Mouse (Mus musculus) liver, embryonic 15.5 days (tissue): ENCODE data around the gene Rpl14. TPM values are rescaled to one million over a fixed set of nuclear protein-coding genes. Genes with fewer than 3 reads are reported as not detected.
A peak's percentile ranks its signal among the peaks of the same experiment; 100 is the strongest.

Experiments
- ATAC-seq: fragments of 200-750 bp; cut with Nextera tagmentation; 2 replicates; pipeline ENCODE4 v1.8.0; 2017; ENCODE audit warnings: moderate number of reproducible peaks, mild to moderate bottlenecking, moderate library complexity; ENCODE audit not compliant: insufficient read depth
- H3K27ac ChIP-seq: fragments of 300-500 bp; sonication (generic); replicated peaks from 2 replicates; pipeline ENCODE4 v1.5.1; 2015; ENCODE audit warnings: mild to moderate bottlenecking, inconsistent platforms
- H3K27me3 ChIP-seq: fragments of 300-500 bp; sonication (generic); 2 replicates; pipeline ENCODE4 v1.6.1; 2015; ENCODE audit warnings: mild to moderate bottlenecking, inconsistent platforms
- H3K36me3 ChIP-seq: fragments of 300-500 bp; sonication (generic); replicated peaks from 2 replicates; pipeline ENCODE4 v1.6.1; 2015; ENCODE audit warnings: moderate library complexity, mild to moderate bottlenecking, inconsistent platforms
- H3K4me1 ChIP-seq: fragments of 300-500 bp; sonication (generic); replicated peaks from 2 replicates; pipeline ENCODE4 v1.6.1; 2015; ENCODE audit warnings: inconsistent platforms
- H3K4me2 ChIP-seq: fragments of 300-500 bp; sonication (generic); 2 replicates; pipeline ENCODE4 v1.6.1; 2015; ENCODE audit warnings: moderate library complexity, mild to moderate bottlenecking, inconsistent platforms
- H3K4me3 ChIP-seq: fragments of 300-500 bp; sonication (generic); replicated peaks from 2 replicates; pipeline ENCODE4 v1.5.1; 2015; ENCODE audit warnings: mild to moderate bottlenecking, inconsistent platforms
- H3K9ac ChIP-seq: fragments of 300-500 bp; sonication (generic); 2 replicates; pipeline ENCODE4 v1.6.1; 2015; ENCODE audit warnings: moderate library complexity, mild to moderate bottlenecking, inconsistent platforms
- H3K9me3 ChIP-seq: fragments of 300-500 bp; sonication (generic); replicated peaks from 2 replicates; pipeline ENCODE4 v1.6.1; 2016; ENCODE audit warnings: inconsistent platforms
- WGBS: fragments of 180-500 bp; shearing (Covaris S2); methylation state at CpG from one replicate; pipeline ENCODE4 v1.1.7; 2015; ENCODE audit warnings: mixed read lengths; ENCODE audit not compliant: insufficient replicate concordance; 5-methylcytosine and 5-hydroxymethylcytosine counted together
- polyA plus RNA-seq: library from polyadenylated mRNA; unstranded; fragments of >200 nt; fragmentation: Nextera tagmentation; extraction: Ambion mirVana; gene quantifications from 2 replicates; pipeline ENCODE4 v1.2.1, GENCODE M21; 2015

Rpl14 gene
- polyA plus RNA-seq, 1 experiment from 2014 or later, result 383 TPM

- peak overlapping the region; percentile 91 for H3K4me2 ChIP-seq
- no peak for ATAC-seq
- peaks cover 41% of the 10 kb centered on the region for H3K36me3 ChIP-seq
- H3K27ac ChIP-seq, result peak overlapping the region; percentile 72
- peak overlapping the region; percentile 75; the same call in 1 of the 2 replicates for H3K9ac ChIP-seq
- no peaks in the 10 kb centered on the region for H3K9me3 ChIP-seq
- H3K27me3 ChIP-seq, result no peaks in the 10 kb centered on the region
- H3K4me1 ChIP-seq, result peaks cover 66% of the 10 kb centered on the region
- 40% methylated on average over 6 of the region's 6 CpGs for WGBS
- H3K4me3 ChIP-seq, result peak overlapping the region; percentile 73
Measured at GRCm38 (mm10) chr9:120575748-120576661, 4.8 kb downstream of the Rpl14 start.

DNA sequence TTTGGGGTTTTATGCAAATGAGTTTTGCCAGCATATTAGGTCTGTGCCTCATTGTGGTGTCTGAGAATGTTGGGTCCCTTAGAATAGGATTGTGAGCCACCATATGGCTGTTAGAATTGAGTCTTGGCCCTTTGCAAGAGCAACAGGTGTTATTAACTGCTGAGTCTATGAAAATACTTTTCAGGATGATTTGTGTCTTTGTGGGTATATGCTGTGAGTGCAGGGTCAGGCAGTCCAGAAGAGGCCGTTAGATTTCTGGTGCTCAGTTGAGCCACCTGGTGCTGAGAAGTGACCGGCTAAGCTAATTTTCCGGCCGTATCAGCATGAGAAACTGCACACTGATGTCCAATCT is 5.4 kb downstream of the Rpl14 start:
- H3K9me3 ChIP-seq, result no peaks in the 10 kb centered on the region
- no peaks in the 10 kb centered on the region for H3K27me3 ChIP-seq
- H3K4me3 ChIP-seq, result peak overlapping the region; percentile 73
- H3K4me2 ChIP-seq, result peak overlapping the region; percentile 91
- H3K9ac ChIP-seq, result peak overlapping the region; percentile 75
- 1% methylated on average over 4 of the region's 4 CpGs for WGBS
- no peak for ATAC-seq
- H3K27ac ChIP-seq, result peak overlapping the region; percentile 72
- H3K36me3 ChIP-seq, result peaks cover 41% of the 10 kb centered on the region
- peaks cover 64% of the 10 kb centered on the region for H3K4me1 ChIP-seq

DNA sequence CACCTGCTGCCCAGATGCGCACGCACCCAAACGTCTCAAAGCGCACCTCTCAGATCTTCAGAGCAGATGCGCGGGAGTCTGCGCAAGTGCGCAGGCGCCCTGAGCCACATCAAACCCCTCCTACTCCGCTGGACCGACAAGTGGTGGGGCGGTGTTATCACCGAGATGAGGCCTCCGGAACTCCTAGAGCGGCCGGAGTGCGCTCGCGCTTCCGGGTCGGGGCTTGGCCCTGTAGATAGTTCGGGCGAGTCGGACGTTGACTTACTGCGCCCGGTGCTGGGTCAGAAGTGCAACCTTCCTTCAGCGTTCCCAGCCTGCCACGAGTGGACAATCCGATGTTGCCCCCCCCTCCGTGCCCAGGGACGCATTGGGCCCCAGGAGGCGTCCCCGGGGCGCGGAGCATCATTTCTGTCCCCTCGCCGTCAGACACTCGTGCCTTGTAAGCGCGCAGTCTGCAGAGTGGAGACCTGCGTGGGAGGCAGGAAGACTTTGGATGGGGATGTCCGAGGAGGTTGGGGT is 5.9 kb downstream of the Rpl14 start:
- H3K27me3 ChIP-seq, result no peaks in the 10 kb centered on the region
- peak; percentile 96 for ATAC-seq
- H3K4me3 ChIP-seq, result peak overlapping the region; percentile 73
- H3K4me2 ChIP-seq, result peak overlapping the region; percentile 91
- peaks cover 41% of the 10 kb centered on the region for H3K36me3 ChIP-seq
- H3K27ac ChIP-seq, result peak overlapping the region; percentile 80
- H3K4me1 ChIP-seq, result peaks cover 67% of the 10 kb centered on the region
- peak overlapping the region; percentile 75 for H3K9ac ChIP-seq
- no peaks in the 10 kb centered on the region for H3K9me3 ChIP-seq
- under 1% methylated on average over 43 of the region's 43 CpGs for WGBS

DNA sequence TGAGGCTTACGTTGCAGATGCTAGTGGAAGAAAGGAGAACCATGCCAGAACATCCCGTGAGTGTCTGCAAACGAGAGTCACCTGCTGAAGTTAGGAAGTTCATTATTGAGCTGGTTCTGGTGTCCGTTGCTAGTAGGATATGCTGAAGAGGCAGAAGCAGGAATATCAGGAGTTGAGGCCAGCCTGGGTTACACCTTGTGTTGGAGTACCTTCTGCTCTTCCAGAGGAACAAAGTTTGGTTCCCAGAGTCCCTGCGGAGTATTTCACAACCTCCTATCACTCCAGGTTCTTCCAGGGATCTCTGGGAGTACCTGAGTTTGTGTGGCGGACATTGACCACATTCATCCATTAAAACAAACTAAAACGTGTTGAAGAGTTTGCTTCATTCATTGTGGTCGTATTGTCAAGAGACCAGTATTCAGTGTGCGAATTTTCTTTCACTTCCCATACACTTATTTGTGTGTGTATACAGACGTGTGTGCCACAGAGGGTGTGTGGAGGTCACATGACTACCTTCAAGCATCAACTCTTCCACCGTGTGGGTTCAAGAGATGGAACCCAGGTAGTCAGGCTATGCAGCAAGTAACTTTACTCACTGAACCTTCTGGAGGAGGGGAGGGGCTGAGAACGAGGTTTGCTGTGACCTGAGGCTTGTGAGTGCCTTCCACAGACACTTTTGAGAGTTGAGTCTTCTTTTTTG is 6.6 kb downstream of the Rpl14 start:
- H3K9ac ChIP-seq, result peak overlapping the region; percentile 75
- 33% methylated on average over 12 of the region's 12 CpGs for WGBS
- no peak for ATAC-seq
- H3K27ac ChIP-seq, result peak overlapping the region; percentile 80
- peaks cover 36% of the 10 kb centered on the region for H3K36me3 ChIP-seq
- H3K4me1 ChIP-seq, result peaks cover 67% of the 10 kb centered on the region
- H3K4me2 ChIP-seq, result peak overlapping the region; percentile 91
- no peaks in the 10 kb centered on the region for H3K9me3 ChIP-seq
- H3K27me3 ChIP-seq, result no peaks in the 10 kb centered on the region
- H3K4me3 ChIP-seq, result peak overlapping the region; percentile 73

- H3K4me1 ChIP-seq, result peaks cover 66% of the 10 kb centered on the region
- ATAC-seq, result no peak
- H3K27ac ChIP-seq, result no peak overlapping the region
- no peaks in the 10 kb centered on the region for H3K9me3 ChIP-seq
- H3K4me3 ChIP-seq, result no peak overlapping the region
- H3K9ac ChIP-seq, result no peak overlapping the region
- WGBS, result 33% methylated on average over 6 of the region's 6 CpGs
- no peaks in the 10 kb centered on the region for H3K27me3 ChIP-seq
- H3K36me3 ChIP-seq, result peaks cover 28% of the 10 kb centered on the region
- H3K4me2 ChIP-seq, result no peak overlapping the region; the same call in 1 of the 2 replicates
Measured at GRCm38 (mm10) chr9:120578701-120579100, 7.5 kb downstream of the Rpl14 start.

GRCm38 (mm10) chr9:120579808-120580207 is 8.6 kb downstream of the Rpl14 start:
- H3K4me3 ChIP-seq, result no peak overlapping the region
- H3K4me2 ChIP-seq, result no peak overlapping the region
- H3K27ac ChIP-seq, result no peak overlapping the region
- no peak for ATAC-seq
- WGBS, result 60% methylated on average over 7 of the region's 7 CpGs
- no peak overlapping the region for H3K9ac ChIP-seq
- H3K36me3 ChIP-seq, result peaks cover 16% of the 10 kb centered on the region
- H3K27me3 ChIP-seq, result no peaks in the 10 kb centered on the region
- H3K9me3 ChIP-seq, result no peaks in the 10 kb centered on the region
- H3K4me1 ChIP-seq, result peaks cover 62% of the 10 kb centered on the region

DNA sequence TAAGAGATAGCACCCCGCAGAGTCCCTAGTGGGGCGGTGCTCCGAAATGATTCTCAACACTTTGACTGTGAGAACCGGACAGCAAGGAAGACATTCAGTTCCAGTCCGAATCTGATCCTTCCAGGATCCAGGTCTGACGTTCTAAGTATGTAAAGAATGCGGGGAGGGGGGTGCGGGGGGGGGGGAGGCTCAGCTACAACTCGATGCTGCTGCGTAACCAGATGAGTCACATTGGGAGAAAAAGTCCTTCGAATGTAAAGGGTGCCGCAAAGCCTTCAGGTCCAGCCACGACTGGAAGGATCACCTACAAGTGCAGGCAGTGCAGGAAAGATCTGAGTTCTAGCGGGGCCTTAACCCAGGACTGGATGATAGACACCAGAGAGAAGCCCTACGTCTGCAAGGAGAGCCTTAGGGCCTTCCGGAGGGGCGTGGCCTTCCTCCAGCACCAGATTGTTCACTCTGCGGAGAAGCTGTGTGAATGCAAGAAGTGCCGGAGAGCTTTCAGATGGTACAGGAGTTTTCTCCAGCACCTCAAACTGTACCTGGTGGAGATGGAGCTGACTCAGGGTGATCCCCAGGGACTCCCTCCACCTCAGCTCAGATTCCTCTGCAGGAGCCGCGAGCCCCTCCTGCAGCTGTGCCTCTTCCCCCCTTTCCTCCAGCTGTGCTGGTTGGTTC is 10.8 kb downstream of the Rpl14 start:
- Histone ChIP-seq H3K36me3 (no peaks in the 10 kb centered on the region), H3K4me2 (peak overlapping the region; percentile 75), H3K9ac (peak overlapping the region; percentile 35; the same call in 1 of the 2 replicates), H3K27me3 (no peaks in the 10 kb centered on the region), H3K4me3 (peak overlapping the region; percentile 41), H3K27ac (peak overlapping the region; percentile 62), H3K4me1 (peaks cover 41% of the 10 kb centered on the region), H3K9me3 (no peaks in the 10 kb centered on the region)
- ATAC-seq, result peak; percentile 50
- 21% methylated on average over 21 of the region's 21 CpGs for WGBS

DNA sequence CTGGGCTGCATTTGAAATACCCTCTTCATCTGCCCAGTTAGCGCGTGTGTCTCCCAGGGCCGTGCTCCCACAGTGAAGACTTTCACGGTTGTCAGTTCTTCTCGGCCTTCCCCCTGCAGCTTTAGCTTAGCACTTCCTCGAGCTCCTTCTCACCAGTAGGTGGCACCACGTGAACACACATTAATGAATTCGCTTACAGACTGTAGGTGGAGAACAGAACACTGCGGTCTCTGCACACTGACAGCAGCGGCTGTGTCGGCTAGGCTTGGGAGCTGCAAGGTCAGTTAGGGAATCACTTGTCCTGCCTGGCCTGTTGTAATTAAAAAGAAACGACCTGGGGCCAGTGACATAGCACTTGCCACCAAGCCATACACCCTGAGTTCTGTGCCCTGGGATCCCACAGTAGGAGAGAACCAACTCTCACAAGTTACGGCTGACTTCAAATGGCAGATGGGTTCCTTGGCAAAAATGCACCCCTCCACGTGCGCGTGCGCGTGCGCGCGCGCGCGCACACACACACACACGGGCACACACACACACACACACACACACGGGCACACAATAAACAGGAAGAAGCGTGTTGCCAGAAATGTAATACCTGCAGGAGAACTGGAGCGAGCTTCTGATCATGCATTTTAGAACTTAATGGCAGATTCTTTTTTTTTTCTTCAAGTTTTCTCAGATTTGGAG is 11.5 kb downstream of the Rpl14 start:
- WGBS, result 5% methylated on average over 28 of the region's 28 CpGs
- ATAC-seq, result peak; percentile 82
- Histone ChIP-seq H3K9ac (peak overlapping the region; percentile 35; the same call in 1 of the 2 replicates), H3K9me3 (no peaks in the 10 kb centered on the region), H3K4me1 (peaks cover 37% of the 10 kb centered on the region), H3K4me3 (peak overlapping the region; percentile 41), H3K27me3 (no peaks in the 10 kb centered on the region), H3K27ac (peak overlapping the region; percentile 62), H3K36me3 (no peaks in the 10 kb centered on the region), H3K4me2 (peak overlapping the region; percentile 75)

GRCm38 (mm10) chr9:120583314-120583713 is 12.1 kb downstream of the Rpl14 start:
- Histone ChIP-seq H3K4me3 (0 out of 2 replicates have a peak overlapping the region, but pooled peaks have one; percentile 41), H3K9ac (0 out of 2 replicates have a peak overlapping the region, but pooled peaks have one; percentile 11), H3K4me1 (peaks cover 31% of the 10 kb centered on the region), H3K27ac (0 out of 2 replicates have a peak overlapping the region, but pooled peaks have one; percentile 59), H3K4me2 (peak overlapping the region; percentile 75), H3K36me3 (no peaks in the 10 kb centered on the region), H3K9me3 (no peaks in the 10 kb centered on the region), H3K27me3 (no peaks in the 10 kb centered on the region)
- ATAC-seq, result no peak
- 53% methylated on average over 3 of the region's 3 CpGs for WGBS

- H3K27me3 ChIP-seq, result no peaks in the 10 kb centered on the region
- WGBS, result 10% methylated on average over 3 of the region's 3 CpGs
- peaks cover 19% of the 10 kb centered on the region for H3K4me1 ChIP-seq
- no peak overlapping the region for H3K27ac ChIP-seq
- no peak overlapping the region for H3K9ac ChIP-seq
- H3K4me2 ChIP-seq, result no peak overlapping the region
- no peak overlapping the region for H3K4me3 ChIP-seq
- no peak for ATAC-seq
- no peaks in the 10 kb centered on the region for H3K36me3 ChIP-seq
- H3K9me3 ChIP-seq, result no peaks in the 10 kb centered on the region
Measured at GRCm38 (mm10) chr9:120586546-120586945, 15.3 kb downstream of the Rpl14 start.
